Mouse (Mus musculus): ENCODE measurements around the gene Ccsap. TPM values are rescaled to one million over a fixed set of nuclear protein-coding genes. Genes with fewer than 3 reads are reported as not detected.

The Ccsap gene
- polyA plus RNA-seq, 1 experiment from 2014 or later: 1.2 TPM

GRCm38 (mm10) chr8:123896366-123896761 is 36.4 kb upstream of the Ccsap start:
- Histone ChIP-seq H3K4me2 (ENCODE audit: low read depth, low read length) (no peak overlapping the region), H3K27me3 (ENCODE audit: insufficient read depth, low read length) (peaks cover 48% of the 10 kb centered on the region)
- 55% methylated on average over 14 of the region's 14 CpGs for WGBS (ENCODE audit: insufficient replicate concordance)

GRCm38 (mm10) chr8:123895680-123896365 is 35.8 kb upstream of the Ccsap start:
- WGBS (ENCODE audit: insufficient replicate concordance): 62% methylated on average over 9 of the region's 9 CpGs

More at GRCm38 (mm10) chr8:123896366-123896761, 36.4 kb upstream of the Ccsap start:
- no peak overlapping the region for H3K27ac ChIP-seq (ENCODE audit: low read depth)
- no peaks in the 10 kb centered on the region for H3K4me1 ChIP-seq (ENCODE audit: insufficient read depth)
- TF ChIP-seq EP300 (IDR thresholded peaks at IDR 0.05; ENCODE audit: low read depth): no peak
- TF ChIP-seq CTCF (IDR thresholded peaks at IDR 0.05; ENCODE audit: low read depth): no peak
- H3K36me3 ChIP-seq (replicated peaks; ENCODE audit: insufficient read depth, low read length): peaks cover 13% of the 10 kb centered on the region; the same call in 1 of the 2 replicates
- H3K9me3 ChIP-seq (ENCODE audit: low read length): no peaks in the 10 kb centered on the region
- no peak overlapping the region for H3K9ac ChIP-seq (replicated peaks)
- DNase-seq (no peak), ATAC-seq (no peak)
- no peak overlapping the region for H3K4me3 ChIP-seq (ENCODE audit: low read depth, low read length)

DNA sequence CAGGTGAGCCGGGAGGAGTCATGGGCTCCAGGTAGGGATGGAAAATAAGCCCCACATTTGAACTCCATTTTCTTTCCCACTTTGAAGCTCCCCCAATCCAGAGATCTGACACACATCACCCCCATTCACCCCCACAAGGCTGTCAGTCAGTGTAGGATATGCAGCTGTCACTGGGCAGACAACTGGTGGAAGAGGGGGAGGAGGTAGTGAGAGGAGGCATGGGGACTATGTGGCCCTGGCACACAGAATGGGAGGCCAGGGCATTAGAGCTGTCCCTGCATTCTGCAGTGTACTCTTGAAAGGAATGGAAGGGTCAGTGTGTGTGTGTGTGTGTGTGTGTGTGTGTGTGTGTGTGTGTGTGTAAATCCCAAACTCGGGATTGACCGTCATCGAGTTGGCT is 35.2 kb upstream of the Ccsap start:
- peaks cover 57% of the 10 kb centered on the region for H3K27me3 ChIP-seq (ENCODE audit: insufficient read depth, low read length)
- DNase-seq: no peak
- H3K9me3 ChIP-seq (ENCODE audit: low read length): no peaks in the 10 kb centered on the region
- ATAC-seq: no peak
- no peak for TF ChIP-seq CTCF (IDR thresholded peaks at IDR 0.05; ENCODE audit: low read depth)
- TF ChIP-seq EP300 (IDR thresholded peaks at IDR 0.05; ENCODE audit: low read depth): no peak
- H3K4me1 ChIP-seq (ENCODE audit: insufficient read depth): no peaks in the 10 kb centered on the region
- H3K4me2 ChIP-seq (ENCODE audit: low read depth, low read length): no peak overlapping the region
- H3K9ac ChIP-seq (replicated peaks): no peak overlapping the region
- 63% methylated on average over 4 of the region's 4 CpGs for WGBS (ENCODE audit: insufficient replicate concordance)
- H3K27ac ChIP-seq (ENCODE audit: low read depth): no peak overlapping the region
- H3K4me3 ChIP-seq (ENCODE audit: low read depth, low read length): no peak overlapping the region
- H3K36me3 ChIP-seq (replicated peaks; ENCODE audit: insufficient read depth, low read length): peaks cover 6% of the 10 kb centered on the region; the same call in 1 of the 2 replicates

More at GRCm38 (mm10) chr8:123895680-123896365, 35.8 kb upstream of the Ccsap start:
- Histone ChIP-seq H3K27ac (ENCODE audit: low read depth) (no peak overlapping the region), H3K36me3 (replicated peaks; ENCODE audit: insufficient read depth, low read length) (peaks cover 12% of the 10 kb centered on the region; the same call in 1 of the 2 replicates), H3K9ac (replicated peaks) (no peak overlapping the region), H3K4me1 (ENCODE audit: insufficient read depth) (no peaks in the 10 kb centered on the region), H3K4me3 (ENCODE audit: low read depth, low read length) (no peak overlapping the region), H3K27me3 (ENCODE audit: insufficient read depth, low read length) (peaks cover 53% of the 10 kb centered on the region), H3K9me3 (ENCODE audit: low read length) (no peaks in the 10 kb centered on the region), H3K4me2 (ENCODE audit: low read depth, low read length) (no peak overlapping the region)
- DNase-seq (no peak), ATAC-seq (no peak)
- TF ChIP-seq EP300 (IDR thresholded peaks at IDR 0.05; ENCODE audit: low read depth) (no peak), CTCF (IDR thresholded peaks at IDR 0.05; ENCODE audit: low read depth) (no peak)

- TF ChIP-seq EP300 (IDR thresholded peaks at IDR 0.05; ENCODE audit: low read depth) (no peak), CTCF (IDR thresholded peaks at IDR 0.05; ENCODE audit: low read depth) (no peak)
- Histone ChIP-seq H3K9me3 (ENCODE audit: low read length) (no peaks in the 10 kb centered on the region), H3K27ac (ENCODE audit: low read depth) (no peak within 1 kb of the TSS), H3K4me1 (ENCODE audit: insufficient read depth) (no peaks in the 10 kb centered on the region), H3K36me3 (replicated peaks; ENCODE audit: insufficient read depth, low read length) (peaks cover 4% of the 10 kb centered on the region; the same call in 1 of the 2 replicates), H3K4me2 (ENCODE audit: low read depth, low read length) (no peak within 1 kb of the TSS), H3K27me3 (ENCODE audit: insufficient read depth, low read length) (peaks cover 60% of the 10 kb centered on the region), H3K9ac (replicated peaks) (no peak within 1 kb of the TSS), H3K4me3 (ENCODE audit: low read depth, low read length) (no peak within 1 kb of the TSS)
- DNase-seq (no peak), ATAC-seq (no peak)
- WGBS (ENCODE audit: insufficient replicate concordance): 19% methylated on average over 15 of the region's 15 CpGs
Measured at GRCm38 (mm10) chr8:123894502-123895097, 34.6 kb upstream of the Ccsap start, which contains the start of gene Acta1. TSS of gene Acta1 (minus strand) at chr8:123894751.

- no peak overlapping the region for H3K4me3 ChIP-seq (ENCODE audit: low read depth, low read length)
- 74% methylated on average over 11 of the region's 11 CpGs for WGBS (ENCODE audit: insufficient replicate concordance)
- no peak overlapping the region for H3K27ac ChIP-seq (ENCODE audit: low read depth)
- ATAC-seq: no peak
- DNase-seq: no peak
- no peaks in the 10 kb centered on the region for H3K4me1 ChIP-seq (ENCODE audit: insufficient read depth)
- peaks cover 61% of the 10 kb centered on the region for H3K27me3 ChIP-seq (ENCODE audit: insufficient read depth, low read length)
- no peaks in the 10 kb centered on the region for H3K36me3 ChIP-seq (replicated peaks; ENCODE audit: insufficient read depth, low read length)
- TF ChIP-seq EP300 (IDR thresholded peaks at IDR 0.05; ENCODE audit: low read depth) (no peak), CTCF (IDR thresholded peaks at IDR 0.05; ENCODE audit: low read depth) (no peak)
- no peak overlapping the region for H3K4me2 ChIP-seq (ENCODE audit: low read depth, low read length)
- no peak overlapping the region for H3K9ac ChIP-seq (replicated peaks)
- no peaks in the 10 kb centered on the region for H3K9me3 ChIP-seq (ENCODE audit: low read length)
Measured at GRCm38 (mm10) chr8:123893413-123893812, 33.4 kb upstream of the Ccsap start.

GRCm38 (mm10) chr8:123892586-123893155 is 32.7 kb upstream of the Ccsap start:
- Histone ChIP-seq H3K9ac (replicated peaks) (no peak overlapping the region), H3K27ac (ENCODE audit: low read depth) (no peak overlapping the region), H3K27me3 (ENCODE audit: insufficient read depth, low read length) (peaks cover 61% of the 10 kb centered on the region), H3K9me3 (ENCODE audit: low read length) (no peaks in the 10 kb centered on the region), H3K4me1 (ENCODE audit: insufficient read depth) (no peaks in the 10 kb centered on the region), H3K4me2 (ENCODE audit: low read depth, low read length) (no peak overlapping the region), H3K36me3 (replicated peaks; ENCODE audit: insufficient read depth, low read length) (no peaks in the 10 kb centered on the region), H3K4me3 (ENCODE audit: low read depth, low read length) (no peak overlapping the region)
- 14% methylated on average over 30 of the region's 30 CpGs for WGBS (ENCODE audit: insufficient replicate concordance)
- ATAC-seq (no peak), DNase-seq (no peak)
- TF ChIP-seq EP300 (IDR thresholded peaks at IDR 0.05; ENCODE audit: low read depth): no peak
- 0 out of 2 replicates have a peak, but pooled peaks have one; percentile 10 for TF ChIP-seq CTCF (IDR thresholded peaks at IDR 0.05; ENCODE audit: low read depth)
